Mouse (Mus musculus): Measurements from ENCODE around the gene 9530068E07Rik. TPM values are rescaled to one million over a fixed set of nuclear protein-coding genes. Genes with fewer than 3 reads are reported as not detected.

The 9530068E07Rik gene
- polyA plus RNA-seq, 1 experiment, result 49.6 TPM

DNA sequence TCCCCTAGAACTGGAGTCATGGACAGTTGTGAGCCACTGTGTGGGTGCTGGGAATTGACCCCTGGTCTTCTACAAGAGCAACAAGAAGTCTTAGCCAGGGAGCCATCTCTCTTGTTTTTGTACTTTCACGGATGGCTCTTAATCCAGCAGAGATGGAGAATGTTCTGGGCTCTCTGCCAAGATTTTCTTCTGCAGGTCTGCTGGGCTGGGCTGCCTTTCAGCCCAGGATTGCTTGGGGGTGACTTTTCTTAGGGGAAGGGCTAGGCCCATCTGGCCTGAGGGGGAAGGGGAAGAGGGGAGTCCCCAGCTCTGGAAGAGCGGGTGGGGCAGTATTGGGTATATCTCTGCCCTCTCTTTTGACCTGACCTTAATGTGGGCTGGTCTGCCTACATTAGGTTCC is 25.7 kb upstream of the 9530068E07Rik start:
- Histone ChIP-seq H3K36me3 (ENCODE audit: control insufficient read depth, insufficient read depth, low read length) (peaks cover 5% of the 10 kb centered on the region; the same call in 1 of the 2 replicates), H3K4me1 (ENCODE audit: control insufficient read depth, insufficient read depth, insufficient read length) (peaks cover 2% of the 10 kb centered on the region; the same call in 1 of the 2 replicates), H3K4me3 (ENCODE audit: extremely low read depth, insufficient read depth, insufficient read length) (no peak overlapping the region), H3K27ac (ENCODE audit: insufficient read depth, low read length) (no peak overlapping the region), H3K27me3 (ENCODE audit: control insufficient read depth, insufficient read depth, low read length) (no peaks in the 10 kb centered on the region)
- 54% methylated on average over 2 of the region's 2 CpGs for WGBS
- no peak for DNase-seq (ENCODE audit: low read depth in 1 of 2, low spot score in 2 of 2)
- no peak for TF ChIP-seq CTCF (IDR thresholded peaks at IDR 0.05; ENCODE audit: extremely low read depth, insufficient read depth, insufficient read length, insufficient replicate concordance)
- TF ChIP-seq POLR2A (IDR thresholded peaks at IDR 0.05; ENCODE audit: low read depth, low read length), result no peak

DNA sequence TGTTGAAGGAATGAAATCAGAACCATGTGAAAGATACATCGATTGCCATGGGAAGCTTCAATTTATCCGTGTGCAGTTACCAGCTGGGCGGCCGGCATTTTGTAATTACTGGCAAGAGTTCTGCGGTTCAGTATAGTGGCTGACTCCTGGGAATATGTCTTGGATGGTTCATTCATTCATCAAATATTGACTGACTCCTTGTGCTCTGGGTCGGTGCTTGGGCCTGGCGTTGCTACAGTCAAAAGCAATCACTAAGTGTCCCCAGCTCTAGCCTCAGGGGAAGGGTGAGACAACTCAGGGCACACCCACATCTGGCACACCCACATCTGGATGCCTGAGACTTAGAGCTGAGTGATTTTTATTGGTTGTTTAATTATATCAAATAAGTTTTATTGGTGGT is 22.4 kb upstream of the 9530068E07Rik start:
- no peak overlapping the region for H3K4me3 ChIP-seq (ENCODE audit: extremely low read depth, insufficient read depth, insufficient read length)
- TF ChIP-seq POLR2A (IDR thresholded peaks at IDR 0.05; ENCODE audit: low read depth, low read length), result no peak
- TF ChIP-seq CTCF (IDR thresholded peaks at IDR 0.05; ENCODE audit: extremely low read depth, insufficient read depth, insufficient read length, insufficient replicate concordance), result no peak
- H3K27ac ChIP-seq (ENCODE audit: insufficient read depth, low read length), result no peak overlapping the region
- peaks cover 16% of the 10 kb centered on the region for H3K36me3 ChIP-seq (ENCODE audit: control insufficient read depth, insufficient read depth, low read length)
- no peaks in the 10 kb centered on the region for H3K27me3 ChIP-seq (ENCODE audit: control insufficient read depth, insufficient read depth, low read length)
- 86% methylated on average over 7 of the region's 7 CpGs for WGBS
- DNase-seq (ENCODE audit: low read depth in 1 of 2, low spot score in 2 of 2), result no peak
- no peaks in the 10 kb centered on the region; the same call in 1 of the 2 replicates for H3K4me1 ChIP-seq (ENCODE audit: control insufficient read depth, insufficient read depth, insufficient read length)

DNA sequence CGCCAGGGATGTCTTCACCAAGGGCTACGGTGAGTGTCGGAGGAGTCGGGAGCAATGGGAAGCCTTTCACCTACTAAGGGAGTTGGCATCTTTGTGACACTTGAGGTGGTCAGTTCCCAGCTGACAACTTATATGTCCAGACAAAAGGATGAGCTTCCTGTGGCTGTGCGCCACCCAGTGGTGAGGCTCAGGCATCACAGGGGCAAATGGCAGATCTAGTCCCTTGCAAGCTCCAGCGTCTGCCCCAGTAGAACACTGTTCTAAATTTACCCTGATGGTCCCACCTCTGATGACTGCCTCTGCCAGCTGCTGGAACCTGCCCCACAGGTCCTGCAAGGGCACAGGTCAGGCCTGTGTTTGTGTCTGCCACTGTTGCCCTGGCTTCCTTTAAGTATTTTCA is 21.9 kb upstream of the 9530068E07Rik start:
- no peaks in the 10 kb centered on the region; the same call in 1 of the 2 replicates for H3K4me1 ChIP-seq (ENCODE audit: control insufficient read depth, insufficient read depth, insufficient read length)
- no peak for TF ChIP-seq POLR2A (IDR thresholded peaks at IDR 0.05; ENCODE audit: low read depth, low read length)
- peak; percentile 92; the same call in 1 of the 2 replicates for TF ChIP-seq CTCF (IDR thresholded peaks at IDR 0.05; ENCODE audit: extremely low read depth, insufficient read depth, insufficient read length, insufficient replicate concordance)
- no peaks in the 10 kb centered on the region for H3K27me3 ChIP-seq (ENCODE audit: control insufficient read depth, insufficient read depth, low read length)
- 74% methylated on average over 6 of the region's 6 CpGs for WGBS
- peak in 1 of 2 experiments; percentile 61 for DNase-seq (ENCODE audit: low read depth in 1 of 2, low spot score in 2 of 2)
- no peak overlapping the region for H3K27ac ChIP-seq (ENCODE audit: insufficient read depth, low read length)
- no peak overlapping the region for H3K4me3 ChIP-seq (ENCODE audit: extremely low read depth, insufficient read depth, insufficient read length)
- peaks cover 16% of the 10 kb centered on the region for H3K36me3 ChIP-seq (ENCODE audit: control insufficient read depth, insufficient read depth, low read length)

DNA sequence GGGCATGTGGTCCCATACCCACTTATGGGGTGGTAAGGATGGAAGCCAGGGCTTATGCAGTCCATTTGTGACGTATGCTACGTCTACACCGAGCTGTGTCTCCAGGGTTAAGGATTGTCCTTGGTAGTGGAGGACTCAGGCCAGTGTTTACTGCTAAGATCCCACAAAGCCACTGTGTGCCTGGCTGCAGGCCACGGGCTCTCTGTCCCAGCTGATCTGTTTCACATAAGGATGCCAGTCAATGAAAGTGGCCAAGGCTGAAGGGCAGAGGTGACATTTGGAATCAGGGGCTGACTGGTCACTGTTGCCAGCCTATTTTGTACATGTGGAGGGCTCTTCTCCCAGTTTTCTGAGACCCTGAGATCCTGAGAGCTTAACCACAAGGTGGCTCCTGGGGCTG is 18.6 kb upstream of the 9530068E07Rik start:
- no peak overlapping the region for H3K4me3 ChIP-seq (ENCODE audit: extremely low read depth, insufficient read depth, insufficient read length)
- no peaks in the 10 kb centered on the region for H3K27me3 ChIP-seq (ENCODE audit: control insufficient read depth, insufficient read depth, low read length)
- no peak for TF ChIP-seq POLR2A (IDR thresholded peaks at IDR 0.05; ENCODE audit: low read depth, low read length)
- TF ChIP-seq CTCF (IDR thresholded peaks at IDR 0.05; ENCODE audit: extremely low read depth, insufficient read depth, insufficient read length, insufficient replicate concordance), result no peak
- H3K36me3 ChIP-seq (ENCODE audit: control insufficient read depth, insufficient read depth, low read length), result peaks cover 16% of the 10 kb centered on the region
- WGBS, result 86% methylated on average over 4 of the region's 4 CpGs
- H3K27ac ChIP-seq (ENCODE audit: insufficient read depth, low read length), result no peak overlapping the region
- no peak for DNase-seq (ENCODE audit: low read depth in 1 of 2, low spot score in 2 of 2)
- H3K4me1 ChIP-seq (ENCODE audit: control insufficient read depth, insufficient read depth, insufficient read length), result no peaks in the 10 kb centered on the region

DNA sequence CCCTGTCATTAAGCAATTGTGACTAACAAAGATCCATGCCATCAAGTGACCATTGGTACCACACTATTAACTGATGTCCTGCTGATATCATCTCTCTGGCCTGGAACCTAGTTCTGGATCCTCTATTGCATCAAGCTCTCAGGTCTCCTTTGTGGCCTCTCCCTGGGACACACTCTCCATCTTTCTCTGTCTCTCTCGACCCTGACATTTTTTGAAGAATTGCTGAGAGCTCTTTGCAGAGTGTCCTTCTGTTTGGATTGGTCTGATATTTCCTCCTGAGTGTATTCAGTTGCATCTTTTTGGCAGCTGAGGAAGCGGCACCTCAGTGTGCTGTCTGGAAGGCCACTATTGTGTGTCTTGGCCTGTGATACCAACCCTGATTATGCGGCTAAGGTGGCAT is 17.0 kb upstream of the 9530068E07Rik start:
- H3K4me3 ChIP-seq (ENCODE audit: extremely low read depth, insufficient read depth, insufficient read length), result no peak overlapping the region
- 94% methylated on average over 3 of the region's 3 CpGs for WGBS
- no peak overlapping the region for H3K27ac ChIP-seq (ENCODE audit: insufficient read depth, low read length)
- TF ChIP-seq CTCF (IDR thresholded peaks at IDR 0.05; ENCODE audit: extremely low read depth, insufficient read depth, insufficient read length, insufficient replicate concordance) (no peak), POLR2A (IDR thresholded peaks at IDR 0.05; ENCODE audit: low read depth, low read length) (no peak)
- no peak for DNase-seq (ENCODE audit: low read depth in 1 of 2, low spot score in 2 of 2)
- no peaks in the 10 kb centered on the region for H3K4me1 ChIP-seq (ENCODE audit: control insufficient read depth, insufficient read depth, insufficient read length)
- H3K36me3 ChIP-seq (ENCODE audit: control insufficient read depth, insufficient read depth, low read length), result peaks cover 18% of the 10 kb centered on the region
- H3K27me3 ChIP-seq (ENCODE audit: control insufficient read depth, insufficient read depth, low read length), result no peaks in the 10 kb centered on the region

DNA sequence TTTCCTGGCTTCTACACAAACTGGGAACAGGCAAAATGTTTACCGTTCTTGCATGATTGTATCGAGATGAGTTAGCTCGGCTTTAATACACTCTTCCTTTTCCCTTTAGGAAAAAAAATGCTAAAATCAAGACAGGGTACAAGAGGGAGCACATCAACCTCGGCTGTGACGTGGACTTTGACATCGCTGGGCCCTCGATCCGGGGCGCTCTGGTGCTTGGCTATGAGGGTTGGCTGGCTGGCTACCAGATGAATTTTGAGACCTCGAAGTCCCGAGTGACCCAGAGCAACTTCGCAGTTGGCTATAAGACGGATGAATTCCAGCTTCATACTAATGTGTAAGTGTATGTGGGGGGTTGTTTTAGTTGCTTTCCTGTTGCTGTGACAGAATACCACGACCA is 12.5 kb upstream of the 9530068E07Rik start:
- DNase-seq (ENCODE audit: low read depth in 1 of 2, low spot score in 2 of 2), result no peak
- no peak overlapping the region for H3K27ac ChIP-seq (ENCODE audit: insufficient read depth, low read length)
- H3K4me1 ChIP-seq (ENCODE audit: control insufficient read depth, insufficient read depth, insufficient read length), result no peaks in the 10 kb centered on the region
- H3K27me3 ChIP-seq (ENCODE audit: control insufficient read depth, insufficient read depth, low read length), result no peaks in the 10 kb centered on the region
- H3K36me3 ChIP-seq (ENCODE audit: control insufficient read depth, insufficient read depth, low read length), result peaks cover 16% of the 10 kb centered on the region
- TF ChIP-seq POLR2A (IDR thresholded peaks at IDR 0.05; ENCODE audit: low read depth, low read length) (no peak), CTCF (IDR thresholded peaks at IDR 0.05; ENCODE audit: extremely low read depth, insufficient read depth, insufficient read length, insufficient replicate concordance) (no peak)
- 94% methylated on average over 14 of the region's 14 CpGs for WGBS
- H3K4me3 ChIP-seq (ENCODE audit: extremely low read depth, insufficient read depth, insufficient read length), result no peak overlapping the region

DNA sequence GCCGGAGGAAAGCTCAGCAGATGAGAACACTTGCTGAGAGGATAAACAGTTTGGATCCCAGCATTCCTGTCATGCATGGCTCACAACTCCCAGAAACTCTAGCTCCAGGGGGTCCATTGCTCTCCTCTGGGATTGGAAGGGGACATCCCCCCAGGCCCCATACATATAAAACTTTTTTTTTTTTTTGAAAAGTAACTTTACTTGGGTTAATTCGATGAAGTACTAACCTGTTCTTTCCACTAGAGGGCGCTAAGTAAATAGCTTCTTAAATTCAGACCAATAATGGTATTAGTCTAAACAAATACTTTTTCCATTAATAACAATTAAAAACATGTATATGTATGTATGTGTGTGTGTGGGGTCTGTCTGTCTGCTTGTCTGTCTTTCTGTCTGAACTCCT is 11.6 kb upstream of the 9530068E07Rik start:
- Histone ChIP-seq H3K27me3 (ENCODE audit: control insufficient read depth, insufficient read depth, low read length) (no peaks in the 10 kb centered on the region), H3K27ac (ENCODE audit: insufficient read depth, low read length) (no peak overlapping the region), H3K4me3 (ENCODE audit: extremely low read depth, insufficient read depth, insufficient read length) (no peak overlapping the region), H3K4me1 (ENCODE audit: control insufficient read depth, insufficient read depth, insufficient read length) (no peaks in the 10 kb centered on the region), H3K36me3 (ENCODE audit: control insufficient read depth, insufficient read depth, low read length) (peaks cover 16% of the 10 kb centered on the region)
- 47% methylated on average over 3 of the region's 3 CpGs for WGBS
- TF ChIP-seq CTCF (IDR thresholded peaks at IDR 0.05; ENCODE audit: extremely low read depth, insufficient read depth, insufficient read length, insufficient replicate concordance), result no peak
- DNase-seq (ENCODE audit: low read depth in 1 of 2, low spot score in 2 of 2), result no peak
